Mouse (Mus musculus): Measurements from ENCODE around the gene Dnah14.

Gene Dnah14

DNA sequence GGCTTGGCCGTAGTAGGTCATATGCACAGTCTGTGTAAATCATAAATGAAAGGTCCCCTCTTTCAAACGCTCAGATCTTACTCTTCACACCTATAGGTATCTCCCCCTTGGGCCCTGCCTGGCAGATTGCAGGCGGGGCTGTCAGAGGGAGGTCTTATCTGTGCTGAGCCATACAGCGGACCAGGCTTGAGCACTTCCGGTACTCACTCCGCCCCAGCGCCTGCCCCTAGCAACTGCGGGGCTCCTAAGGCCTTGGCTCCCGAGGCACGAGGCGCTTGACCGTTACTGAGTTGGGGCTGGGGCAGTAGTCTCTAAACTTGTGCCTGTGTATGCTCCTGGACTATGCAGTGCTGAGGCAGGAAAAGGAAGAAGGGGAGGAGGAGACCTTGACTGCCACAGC is at the start of gene Dnah14:
Gene Dnah14 (plus strand): TSS at position 238 of the 400 bp plus-strand sequence.
- DNase-seq (ENCODE audit: low spot score) = no peak

DNA sequence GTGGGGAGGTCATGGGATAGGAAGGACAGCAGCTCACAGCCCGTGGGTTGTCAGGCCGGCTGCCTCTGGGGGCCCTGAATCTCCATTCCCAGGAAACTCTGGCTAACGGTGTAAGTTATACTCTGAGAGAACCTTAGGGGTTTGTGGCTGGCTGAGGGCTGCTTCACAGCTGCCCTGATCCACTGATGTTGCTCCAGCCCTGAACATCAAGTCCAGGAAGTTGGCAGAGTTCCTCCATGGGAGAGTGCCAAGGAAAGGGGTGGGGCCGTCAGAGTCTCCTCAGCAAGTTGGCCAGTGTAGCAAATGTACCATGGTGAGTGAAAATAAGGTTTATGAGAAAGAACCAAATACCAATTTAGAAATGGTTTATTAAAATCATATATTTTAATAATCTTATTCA is 47.0 kb upstream of the Dnah14 start:
- DNase-seq (ENCODE audit: low spot score) = peak; percentile 78

DNA sequence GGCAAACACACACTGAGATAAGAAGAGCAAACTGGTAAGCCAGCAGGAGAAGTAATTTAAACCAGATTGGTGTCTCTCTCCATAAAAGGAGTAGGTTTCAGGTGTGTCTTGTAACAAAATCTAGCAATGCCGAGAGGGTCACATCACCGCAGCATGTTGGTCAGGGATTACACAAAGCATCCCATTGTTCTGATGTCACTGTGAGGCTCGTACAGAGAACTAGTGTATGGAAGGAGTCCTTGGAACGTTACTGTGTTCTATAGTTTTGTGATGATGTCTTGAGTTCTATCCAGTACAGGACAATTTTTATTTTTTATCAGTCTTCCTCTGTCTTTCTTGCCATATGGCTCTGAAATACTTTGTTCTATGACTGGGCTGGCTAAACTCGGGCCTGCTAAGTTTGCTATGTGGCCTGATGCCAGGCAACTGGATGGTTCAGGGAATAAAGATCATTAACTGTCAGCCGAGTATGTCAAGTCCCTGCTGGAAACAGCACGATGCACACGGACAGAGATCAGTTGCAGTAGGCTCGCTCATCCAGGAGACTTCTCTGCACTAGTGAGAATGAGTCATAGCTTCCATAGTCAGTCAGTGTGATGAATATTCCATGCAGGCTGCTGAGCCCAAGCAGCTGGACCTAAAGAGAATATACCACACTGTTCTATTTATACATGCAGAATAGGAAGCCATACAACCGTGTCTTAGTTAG is 41.0 kb upstream of the Dnah14 start:
- DNase-seq (ENCODE audit: low spot score) = no peak

DNA sequence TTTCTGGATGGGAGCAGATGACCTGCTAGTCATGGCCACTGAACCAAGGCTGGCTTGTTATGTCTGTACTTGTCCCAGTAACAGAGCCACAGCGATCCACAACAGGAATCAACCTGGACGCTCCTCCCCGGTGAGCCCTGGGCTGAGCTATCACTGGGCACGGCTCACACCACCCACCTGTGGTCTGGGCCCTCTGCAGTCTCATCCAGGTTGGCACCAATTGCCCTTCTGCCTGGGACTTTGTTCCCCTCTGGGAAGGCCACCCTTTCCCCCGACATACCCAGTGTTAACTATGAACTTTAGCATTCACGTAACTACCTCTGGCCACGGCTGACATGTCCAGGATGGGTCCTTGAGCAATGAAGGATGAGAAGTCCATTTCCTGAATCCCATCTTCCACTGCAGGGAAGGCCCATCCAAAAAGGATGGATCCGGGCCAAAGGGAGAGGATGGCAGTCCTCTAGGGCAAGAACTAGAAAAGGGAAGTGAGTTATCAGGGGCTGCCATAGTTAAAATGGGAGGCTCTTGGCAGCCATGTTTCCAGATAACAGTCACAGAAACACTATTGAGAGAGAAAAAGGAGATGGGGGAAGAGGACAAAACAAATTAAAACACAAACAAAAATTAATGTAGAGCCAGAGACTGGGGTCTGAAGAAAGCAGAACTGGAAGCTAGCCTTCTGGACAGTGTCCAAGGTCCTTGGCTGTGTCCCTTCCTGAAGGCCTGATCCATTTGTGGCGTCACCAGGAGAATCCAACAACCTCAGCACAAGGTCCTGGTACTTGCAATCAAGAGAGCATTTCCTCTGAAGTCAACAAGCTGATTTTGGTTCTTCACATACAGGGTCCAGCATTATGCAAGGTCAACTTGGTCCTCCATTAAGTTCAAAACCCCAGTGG is 38.5 kb upstream of the Dnah14 start:
- no peak for DNase-seq (ENCODE audit: low spot score)

DNA sequence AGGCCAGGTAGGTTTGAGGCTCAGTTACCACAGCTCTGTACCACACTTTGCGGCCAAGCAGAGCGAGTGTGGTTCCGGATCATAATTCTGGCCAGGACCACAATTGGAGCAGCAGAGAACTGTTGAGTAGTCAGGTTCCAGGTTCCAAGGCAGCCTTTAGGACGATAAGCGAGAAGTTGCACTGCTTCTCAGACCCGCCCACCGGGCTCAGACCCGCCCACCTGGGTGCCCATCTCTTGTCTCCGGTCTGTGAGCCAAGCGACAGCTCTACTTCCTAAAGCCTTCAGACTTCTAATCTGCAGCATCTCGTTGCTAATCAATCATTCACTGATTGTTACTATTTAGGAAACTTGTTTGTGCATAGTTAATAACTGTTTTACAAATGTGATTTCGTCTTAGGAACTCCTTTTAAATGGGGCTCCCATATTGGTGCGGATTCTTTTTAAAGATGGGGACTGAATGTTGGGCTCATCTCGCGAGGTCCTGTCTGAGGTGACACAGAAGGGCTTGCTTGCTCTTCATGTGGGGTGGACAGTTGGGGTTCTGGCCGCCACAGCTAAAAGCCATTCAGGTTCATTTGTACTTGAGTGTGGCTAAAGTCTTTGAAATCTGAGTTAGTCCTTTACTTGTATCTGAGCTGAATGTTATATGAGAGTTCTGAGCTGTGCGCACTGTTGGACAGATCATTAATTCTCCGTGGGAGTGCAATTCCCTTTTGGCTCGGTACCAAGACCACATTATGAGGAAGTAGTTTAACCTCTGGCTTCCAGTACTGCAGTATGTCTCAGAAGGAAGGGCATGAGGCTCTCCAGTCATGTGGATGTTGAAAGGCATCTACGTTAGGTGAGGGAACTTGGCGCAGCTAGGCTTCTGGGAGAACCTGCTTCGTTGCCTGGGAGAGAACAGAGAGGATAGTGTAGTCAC is 36.3 kb upstream of the Dnah14 start:
- DNase-seq (ENCODE audit: low spot score) = no peak

DNA sequence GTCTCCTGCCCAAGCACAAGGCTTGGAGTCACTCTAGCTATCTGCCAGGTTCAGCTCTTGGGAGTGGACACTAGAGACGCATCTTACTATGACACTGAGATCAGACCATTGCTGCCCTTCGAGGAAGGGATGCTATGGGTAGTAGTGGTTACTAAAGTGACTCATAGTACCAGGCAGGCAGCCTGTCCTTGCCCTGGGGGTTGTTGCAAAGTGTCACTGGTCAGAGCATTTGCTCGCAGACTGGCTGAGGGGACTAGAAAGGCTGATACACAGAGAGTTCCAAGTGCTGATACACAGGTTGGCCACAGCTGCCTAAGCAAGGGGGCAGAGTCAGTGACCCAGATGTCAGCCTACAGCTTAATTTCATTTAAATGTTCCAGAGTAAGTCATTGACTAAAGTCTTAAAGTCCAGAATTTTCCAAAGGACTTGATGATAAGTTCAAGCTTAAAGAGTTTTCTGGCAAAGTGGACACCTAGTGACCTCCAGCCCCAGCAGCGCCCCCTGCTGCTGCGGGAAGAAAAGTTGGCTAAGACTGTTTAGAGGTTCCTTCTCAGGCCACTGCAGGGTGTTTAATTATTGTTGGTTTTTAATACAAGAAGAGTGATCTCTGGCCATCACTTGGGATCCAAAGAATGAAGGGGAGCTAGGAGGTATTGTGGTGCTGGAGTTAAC is 32.5 kb upstream of the Dnah14 start:
- no peak for DNase-seq (ENCODE audit: low spot score)

DNA sequence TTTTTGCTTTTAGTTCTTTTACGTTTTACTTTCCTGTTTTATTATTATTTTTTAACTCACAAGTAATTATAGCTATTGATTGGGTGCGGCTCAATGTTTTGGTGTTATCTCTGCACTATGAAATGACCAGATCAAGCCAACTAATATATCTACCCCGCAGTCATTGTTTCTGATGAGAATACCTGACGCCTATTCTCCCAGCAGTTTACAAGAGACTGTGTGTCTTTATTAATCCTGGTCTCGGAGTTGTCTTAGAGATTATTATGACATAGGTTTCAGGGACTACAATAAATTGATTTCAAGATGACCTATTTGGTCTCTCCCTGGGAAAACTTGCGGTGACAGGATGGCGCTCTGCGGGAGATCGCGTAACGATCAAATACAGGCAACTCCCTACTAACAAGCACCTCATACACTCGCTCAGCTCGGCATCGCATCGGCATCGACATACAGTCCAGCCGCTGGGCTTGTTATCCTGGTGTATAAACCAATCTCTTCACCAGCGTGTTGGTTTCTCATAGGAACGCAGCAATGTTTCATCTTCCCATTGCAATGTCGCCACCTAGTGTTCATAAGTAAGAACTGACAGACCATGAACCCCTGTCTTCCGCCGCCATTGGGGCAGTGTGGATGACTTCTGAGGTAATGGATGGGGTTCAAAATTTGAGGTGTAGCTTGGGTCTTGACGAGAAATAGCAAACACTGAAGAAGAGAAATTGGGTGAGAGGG is 31.2 kb upstream of the Dnah14 start:
- no peak for DNase-seq (ENCODE audit: low spot score)

DNA sequence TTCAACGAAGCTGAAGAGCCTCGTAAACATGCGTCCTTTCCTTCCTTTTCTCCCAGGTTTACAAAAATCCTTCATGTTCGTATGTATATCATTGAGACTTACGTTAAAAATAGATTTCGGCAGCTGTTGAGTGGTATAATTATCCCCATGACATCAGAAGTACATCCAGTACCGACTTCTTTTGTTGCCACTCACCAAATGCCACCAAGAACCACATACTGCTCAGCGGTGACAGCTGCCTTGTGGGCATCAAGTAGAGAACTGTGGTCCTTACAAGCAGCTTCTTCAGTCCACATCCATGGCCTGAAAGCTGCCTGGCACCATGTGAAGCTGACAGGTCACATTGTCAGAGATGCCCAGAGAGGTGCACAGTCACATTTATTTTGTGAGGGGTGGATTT is 26.4 kb upstream of the Dnah14 start:
- no peak for DNase-seq (ENCODE audit: low spot score)

DNA sequence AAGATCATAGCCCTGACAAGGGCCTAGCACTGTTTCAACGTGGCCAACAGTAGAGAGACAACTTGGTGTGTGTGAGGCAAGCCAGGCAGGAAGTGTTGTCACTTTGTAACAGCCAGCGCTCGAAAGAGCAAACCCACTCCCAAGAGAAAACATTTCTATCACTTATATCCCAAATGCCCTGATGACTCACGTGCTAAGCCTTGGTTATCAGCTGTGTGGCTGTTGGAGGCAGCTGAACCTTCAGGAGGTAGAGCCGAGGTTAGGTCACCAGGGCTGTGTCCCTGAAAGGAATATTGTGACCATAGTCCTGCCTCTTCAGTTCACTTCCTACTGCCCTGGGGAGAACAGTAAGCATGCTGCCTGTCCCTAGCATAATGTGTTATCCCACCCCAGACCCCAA is 25.5 kb upstream of the Dnah14 start:
- DNase-seq (ENCODE audit: low spot score) = no peak

DNA sequence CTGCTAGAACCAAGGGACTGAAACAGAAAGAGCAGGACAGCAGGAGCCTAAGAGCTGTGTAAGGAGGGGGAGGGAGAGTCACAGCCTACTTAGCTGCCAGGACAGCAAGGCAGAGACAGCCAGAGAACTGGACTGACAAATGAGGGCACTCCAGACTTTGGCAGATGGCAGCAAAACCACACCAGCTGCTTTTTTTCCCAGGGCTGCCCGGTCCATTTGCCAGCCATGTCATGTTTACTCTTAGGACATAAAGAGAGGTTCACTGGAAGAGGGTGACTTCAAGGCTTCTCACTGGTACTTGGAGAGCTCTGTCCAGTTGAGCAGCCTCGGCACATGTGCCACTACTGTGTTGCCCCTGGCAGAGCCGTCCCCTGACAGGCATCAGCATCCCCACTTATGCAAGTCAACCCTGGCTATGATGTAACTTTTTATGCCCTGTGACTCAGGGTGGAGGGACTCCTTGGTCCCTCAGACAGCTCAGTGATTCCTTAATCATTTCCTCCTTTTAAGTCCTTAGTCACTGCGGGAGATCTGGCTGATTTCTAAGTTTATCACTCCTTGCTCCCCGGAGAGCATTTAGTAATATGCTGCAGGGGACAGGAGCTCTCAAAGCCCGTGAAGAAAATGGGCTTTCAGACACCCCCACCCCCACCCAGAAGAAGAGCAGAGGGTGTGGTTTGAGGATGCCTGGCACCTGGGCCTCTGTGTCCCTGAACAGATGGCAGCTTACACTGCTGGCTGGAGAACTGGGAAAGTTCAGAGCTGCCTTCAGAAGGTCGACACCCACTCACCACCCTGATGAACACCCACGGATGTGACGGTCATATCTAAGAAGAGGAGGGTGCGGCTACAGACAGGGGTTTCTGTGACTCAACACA is 23.6 kb upstream of the Dnah14 start:
- DNase-seq (ENCODE audit: low spot score) = no peak

DNA sequence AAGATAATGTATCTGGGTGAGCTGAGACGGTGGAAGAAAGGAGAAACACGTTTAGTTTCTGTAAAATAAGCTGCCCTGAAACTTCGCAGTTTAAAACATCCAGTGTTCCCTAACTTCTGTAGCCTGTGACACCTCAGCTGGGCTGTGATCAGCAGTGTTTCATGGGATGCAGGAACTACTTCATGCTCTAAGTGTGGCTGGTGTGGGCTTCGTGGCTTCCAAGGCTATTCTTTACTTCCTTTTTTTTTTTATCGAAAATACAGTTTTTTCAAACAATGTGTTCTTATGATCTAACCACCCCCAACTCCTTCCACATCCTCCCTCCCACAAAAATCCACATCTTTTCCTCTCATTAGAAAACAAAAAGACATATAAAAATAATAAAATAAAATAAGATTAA is 20.9 kb upstream of the Dnah14 start:
- no peak for DNase-seq (ENCODE audit: low spot score)

DNA sequence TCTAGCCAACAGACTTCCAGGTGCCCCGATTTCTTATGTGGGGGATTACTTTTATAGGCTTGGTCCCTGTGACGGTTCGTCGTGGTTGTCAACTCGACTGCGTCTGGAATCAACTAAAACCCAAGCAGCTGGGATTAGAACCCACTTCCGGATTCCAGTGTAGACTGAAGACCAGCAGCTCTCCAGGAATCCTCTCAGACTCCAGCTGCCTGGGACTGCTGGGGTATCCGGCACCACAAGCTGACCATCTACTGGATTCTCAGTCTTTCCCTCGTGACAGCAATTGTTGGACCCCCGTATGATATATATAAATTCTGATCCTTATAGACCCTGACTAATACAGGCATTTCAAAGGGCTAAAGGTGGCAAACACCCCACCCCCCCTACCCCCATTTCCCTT is 16.7 kb upstream of the Dnah14 start:
- DNase-seq (ENCODE audit: low spot score) = no peak

DNA sequence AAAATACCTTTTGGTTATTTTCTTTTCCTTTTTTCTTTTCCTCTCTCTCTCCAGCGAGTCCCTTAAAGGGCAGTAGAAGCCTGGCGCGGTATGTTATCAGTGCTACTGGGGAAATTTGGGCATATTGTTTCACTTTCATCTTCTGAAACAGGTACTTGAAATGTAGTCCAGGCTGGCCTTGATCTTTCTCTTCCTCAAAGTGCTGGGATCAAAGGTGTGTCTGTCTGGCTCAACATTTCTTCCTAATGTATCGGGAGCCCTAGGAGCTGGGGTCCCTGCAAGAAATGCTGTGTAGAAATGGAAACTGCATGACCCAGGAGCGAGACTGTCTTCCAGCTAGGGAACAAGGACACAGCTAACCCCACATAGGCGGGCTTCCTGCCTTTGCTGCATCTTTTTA is 16.0 kb upstream of the Dnah14 start:
- no peak for DNase-seq (ENCODE audit: low spot score)

DNA sequence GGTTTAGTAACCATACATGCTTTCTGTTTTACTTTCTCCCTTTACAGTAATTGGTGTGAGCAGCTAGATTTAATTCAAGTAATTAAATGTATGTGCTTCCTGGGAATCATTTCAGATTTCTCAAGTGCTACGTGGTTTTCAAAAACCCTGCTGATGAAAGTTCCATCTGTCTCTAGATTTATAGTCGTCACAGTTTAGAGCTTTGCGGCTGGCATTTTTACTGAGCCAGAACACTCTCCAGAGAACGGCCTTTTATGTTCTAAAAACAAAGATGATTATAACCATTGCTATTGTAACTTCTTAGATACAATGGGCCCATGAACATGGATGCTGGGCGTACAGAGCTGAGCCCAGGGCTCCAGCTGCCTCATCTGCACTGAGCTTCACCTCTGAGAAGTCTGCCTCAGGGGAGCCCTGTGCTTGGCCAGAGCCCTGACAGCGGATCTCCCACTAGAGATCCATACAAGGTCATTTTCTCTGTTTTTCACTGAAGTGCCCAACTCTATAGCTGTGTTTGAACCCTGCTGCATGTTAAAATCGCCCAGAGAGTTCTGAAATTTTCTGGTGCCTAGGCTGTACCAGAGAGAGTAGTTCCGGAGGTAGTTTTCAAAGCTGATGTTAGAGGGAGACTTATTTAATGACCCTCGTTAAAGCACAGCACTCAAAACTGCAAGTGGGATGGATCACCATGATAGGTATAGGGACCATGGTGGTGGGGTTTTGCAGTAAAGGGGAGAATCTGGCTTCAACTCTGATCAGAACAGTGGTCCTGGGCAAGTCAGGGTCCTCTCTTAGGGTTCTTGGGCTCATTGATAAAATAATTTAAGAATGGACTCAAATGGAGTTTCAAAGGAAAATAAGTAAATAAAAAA is 15.2 kb upstream of the Dnah14 start:
- DNase-seq (ENCODE audit: low spot score) = no peak

DNA sequence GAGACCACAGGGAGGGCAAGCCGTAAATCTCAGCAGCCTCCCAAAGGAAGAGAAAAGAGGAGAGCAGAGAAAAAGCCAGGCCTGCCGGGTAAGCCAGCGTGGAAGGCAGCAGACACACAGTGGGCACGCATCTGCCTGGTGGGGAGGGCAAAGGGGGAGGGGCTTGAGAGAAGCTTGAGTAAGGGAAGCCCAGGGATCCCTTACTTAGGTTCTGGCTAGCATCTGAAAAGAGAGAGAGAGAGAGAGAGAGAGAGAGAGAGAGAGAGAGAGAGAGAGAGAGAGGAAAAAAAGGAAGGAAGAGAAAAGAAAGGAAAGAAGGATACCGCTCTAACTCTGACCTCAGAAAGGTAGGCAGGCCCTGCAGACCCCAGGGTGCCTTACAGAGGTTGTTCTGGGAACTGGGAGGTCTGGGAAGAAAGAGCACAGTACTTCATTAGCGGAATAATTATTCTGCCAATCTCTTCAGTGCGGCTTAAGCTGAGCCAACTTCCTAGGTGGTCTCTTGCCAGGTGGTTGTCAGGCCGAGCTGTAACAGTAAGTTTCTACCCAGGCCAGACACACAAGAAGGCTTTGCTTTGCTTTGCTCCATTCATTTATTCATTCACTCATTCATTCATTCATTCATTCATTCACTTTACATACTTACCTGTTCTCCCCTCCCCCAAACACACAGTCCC is 14.5 kb upstream of the Dnah14 start:
- DNase-seq (ENCODE audit: low spot score) = no peak

DNA sequence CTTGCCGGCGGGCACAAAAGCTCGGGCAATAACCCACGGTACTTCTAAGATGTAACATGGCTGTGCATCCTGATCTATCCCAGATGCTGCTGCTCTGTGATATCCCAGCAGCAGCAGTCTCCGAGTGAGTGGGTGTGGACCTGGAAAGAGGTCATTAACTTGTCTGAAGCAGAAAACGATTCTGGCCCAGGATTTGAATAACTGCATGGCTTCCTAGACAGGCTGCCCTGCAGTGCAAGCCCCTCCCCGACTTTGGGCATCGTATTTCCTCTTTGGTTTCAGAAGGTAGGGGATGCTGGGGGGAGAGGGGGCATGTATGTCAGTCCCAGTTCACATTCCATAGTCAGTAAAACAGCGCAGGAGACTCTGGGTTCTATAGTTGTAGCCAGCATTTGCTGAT is 6.9 kb upstream of the Dnah14 start:
- no peak for DNase-seq (ENCODE audit: low spot score)

DNA sequence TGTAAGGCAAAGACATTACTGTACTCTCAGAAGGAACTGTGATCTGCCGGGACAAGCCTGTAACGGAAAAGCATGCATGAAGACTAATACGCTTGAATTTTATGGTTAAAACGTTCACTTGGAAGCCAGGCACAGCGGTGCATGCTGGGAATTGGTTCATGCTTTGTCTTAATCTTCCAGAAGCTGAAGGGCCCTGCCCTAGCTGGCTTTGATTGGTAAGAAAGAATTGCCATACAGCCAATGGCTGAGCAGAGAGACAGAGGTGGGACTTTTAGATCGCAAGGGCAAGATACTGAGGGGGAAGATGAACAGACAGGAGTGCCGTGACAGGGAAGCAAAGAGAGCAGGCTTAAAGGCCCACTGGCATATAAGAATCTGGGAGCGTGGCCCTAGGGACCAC is 6.8 kb downstream of the Dnah14 start:
- DNase-seq (ENCODE audit: low spot score) = no peak

DNA sequence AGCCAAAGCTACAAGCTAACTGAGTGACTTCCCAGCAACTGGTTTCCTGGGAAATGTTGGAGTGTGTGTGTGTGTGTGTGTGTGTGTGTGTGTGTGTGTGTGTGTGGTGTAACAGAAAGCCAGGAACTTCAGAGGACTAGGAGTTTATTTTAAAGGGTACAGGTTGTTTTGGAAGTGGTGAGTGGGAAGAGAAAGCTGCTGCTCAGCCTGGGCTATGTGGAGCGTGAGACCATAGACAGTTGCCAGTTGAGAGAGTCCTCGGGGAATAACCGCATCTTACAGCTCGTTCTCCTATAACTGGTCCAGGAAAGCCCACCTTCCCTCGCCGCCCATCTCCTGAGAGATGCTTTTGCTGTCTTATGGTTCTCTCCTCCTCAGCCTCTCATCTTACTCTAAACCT is 12.8 kb downstream of the Dnah14 start:
- no peak for DNase-seq (ENCODE audit: low spot score)

DNA sequence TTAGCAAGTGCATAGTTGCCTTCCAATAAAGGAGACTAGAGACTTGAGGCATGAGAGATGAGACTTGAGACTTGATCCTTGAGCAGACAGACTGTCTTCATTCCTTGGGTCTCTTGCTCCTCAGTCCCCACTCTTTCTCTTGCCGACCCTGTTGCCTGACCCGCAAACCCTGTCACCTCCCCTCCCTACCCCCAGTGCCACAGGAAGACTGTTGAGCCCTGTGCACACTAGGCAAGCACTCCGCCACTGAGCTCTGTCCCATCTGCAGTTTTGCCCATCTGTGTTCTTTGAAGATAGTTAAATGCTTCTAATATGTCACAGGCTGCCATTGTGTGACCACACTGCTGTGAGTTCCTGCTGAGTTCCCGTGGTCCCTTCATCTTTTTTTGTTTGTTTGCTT is 23.0 kb downstream of the Dnah14 start:
- DNase-seq (ENCODE audit: low spot score) = no peak

Measured in ovary, adult 18-20 months (tissue).